Mouse (Mus musculus) MEL (cell line): Measurements from ENCODE around the gene Copg2. TPM values are rescaled to one million over a fixed set of nuclear protein-coding genes. Genes with fewer than 3 reads are reported as not detected.

ENCODE experiments used
- DNase-seq: peaks from one replicate; pipeline ENCODE4 v3.0.0; 2011; ENCODE audit warnings: low read depth, low spot score
- H3K27ac ChIP-seq: 2 replicates; pipeline ENCODE4 v1.5.1; 2012; ENCODE audit warnings: low read depth, mild to moderate bottlenecking, control low read depth, low read length, moderate library complexity; ENCODE audit not compliant: control insufficient read depth
- H3K27me3 ChIP-seq, 2 experiments: fragments of 150-350 bp in 1 of 2; sonication (generic) in 1 of 2; 2 replicates each; pipeline ENCODE4 v1.6.1; 2012; ENCODE audit warnings: low read length in 2 of 2, mild to moderate bottlenecking in 2 of 2, improper control_type of control experiment in 1 of 2, moderate library complexity in 1 of 2; ENCODE audit not compliant: insufficient read depth in 2 of 2, control insufficient read depth in 1 of 2
- H3K36me3 ChIP-seq, 2 experiments: 2 replicates each; pipeline ENCODE4 v1.6.1; 2012 to 2014; ENCODE audit warnings: low read length in 2 of 2, improper control_type of control experiment in 1 of 2, inconsistent platforms in 1 of 2, mild to moderate bottlenecking in 1 of 2; ENCODE audit not compliant: insufficient read depth in 2 of 2, control insufficient read depth in 1 of 2
- H3K4me1 ChIP-seq, 2 experiments: fragments of 150-350 bp in 1 of 2; sonication (generic) in 1 of 2; 2 replicates each; pipeline ENCODE4 v1.6.1; 2012; ENCODE audit warnings: low read length in 2 of 2, improper control_type of control experiment in 1 of 2, mild to moderate bottlenecking in 1 of 2; ENCODE audit not compliant: insufficient read depth in 2 of 2, control insufficient read depth in 1 of 2
- H3K4me3 ChIP-seq, 2 experiments: fragments of 150-350 bp in 1 of 2; sonication (generic) in 1 of 2; 2 replicates each; pipeline ENCODE4 v1.5.1; 2012; ENCODE audit warnings: low read depth in 2 of 2, low read length in 2 of 2, mild to moderate bottlenecking in 2 of 2, moderate library complexity in 2 of 2, control low read depth in 1 of 2, improper control_type of control experiment in 1 of 2; ENCODE audit not compliant: control insufficient read depth in 1 of 2, insufficient read depth in 1 of 2
- H3K79me2 ChIP-seq: 2 replicates; pipeline ENCODE4 v1.6.1; 2012; ENCODE audit warnings: mild to moderate bottlenecking, low read length, moderate library complexity; ENCODE audit not compliant: control insufficient read depth, poor library complexity, insufficient read depth
- H3K9ac ChIP-seq: 2 replicates; pipeline ENCODE4 v1.6.1; 2012; ENCODE audit warnings: low read depth, mild to moderate bottlenecking, control low read depth, low read length, moderate library complexity; ENCODE audit not compliant: control insufficient read depth, poor library complexity, severe bottlenecking
- H3K9me3 ChIP-seq: fragments of 150-350 bp; sonication (generic); replicated peaks from 2 replicates; pipeline ENCODE4 v1.6.1; 2012; ENCODE audit warnings: mild to moderate bottlenecking, low read length, improper control_type of control experiment, moderate library complexity; ENCODE audit not compliant: insufficient read depth
- CHD2 ChIP-seq: IDR thresholded peaks from 2 replicates; pipeline ENCODE4 v1.6.1; 2011; ENCODE audit warnings: low read length, improper control_type of control experiment
- ELF1 ChIP-seq: IDR thresholded peaks from 2 replicates; pipeline ENCODE4 v1.6.1; 2014; ENCODE audit warnings: low read depth, mild to moderate bottlenecking, inconsistent platforms, low read length, improper control_type of control experiment, moderate library complexity
- GABPA ChIP-seq: IDR thresholded peaks from 2 replicates; pipeline ENCODE4 v1.6.1; 2012; ENCODE audit warnings: low read depth, mild to moderate bottlenecking, inconsistent platforms, low read length, improper control_type of control experiment, moderate library complexity
- GATA1 ChIP-seq: IDR thresholded peaks from 2 replicates; pipeline ENCODE4 v1.6.1; 2011; ENCODE audit warnings: low read depth, low read length, improper control_type of control experiment
- HCFC1 ChIP-seq: IDR thresholded peaks from 2 replicates; pipeline ENCODE4 v1.6.1; 2012; ENCODE audit warnings: low read depth, mild to moderate bottlenecking, inconsistent platforms, low read length, improper control_type of control experiment, moderate library complexity
- JUND ChIP-seq: IDR thresholded peaks from 2 replicates; pipeline ENCODE4 v1.6.1; 2011; ENCODE audit warnings: low read depth, mild to moderate bottlenecking, improper control_type of control experiment, low read length
- KAT2A ChIP-seq: conservative IDR thresholded peaks from 2 replicates; pipeline ENCODE4 v1.6.1; 2012; ENCODE audit warnings: low read depth, low read length, improper control_type of control experiment, inconsistent platforms
- MAFK ChIP-seq: IDR thresholded peaks from 2 replicates; pipeline ENCODE4 v1.6.1; 2011; ENCODE audit warnings: low read depth, mild to moderate bottlenecking, low read length, improper control_type of control experiment, borderline replicate concordance
- MAX ChIP-seq: IDR thresholded peaks from 2 replicates; pipeline ENCODE4 v1.6.1; 2011; ENCODE audit warnings: low read length, improper control_type of control experiment
- MYB ChIP-seq: IDR thresholded peaks from 2 replicates; pipeline ENCODE4 v1.6.1; 2011; ENCODE audit warnings: mild to moderate bottlenecking, low read depth, low read length, improper control_type of control experiment
- NELFE ChIP-seq: IDR thresholded peaks from 2 replicates; pipeline ENCODE4 v1.6.1; 2011; ENCODE audit warnings: low read depth, low read length, improper control_type of control experiment
- POLR2A ChIP-seq, 2 experiments: IDR thresholded peaks; 2 replicates each; pipeline ENCODE4 v1.6.1; 2011 to 2012; ENCODE audit warnings: low read length in 2 of 2, mild to moderate bottlenecking in 2 of 2, control low read depth in 1 of 2, improper control_type of control experiment in 1 of 2, low read depth in 1 of 2, moderate library complexity in 1 of 2; ENCODE audit not compliant: control insufficient read depth in 1 of 2, insufficient read depth in 1 of 2, poor library complexity in 1 of 2
- POLR2AphosphoS2 ChIP-seq: IDR thresholded peaks from 2 replicates; pipeline ENCODE4 v1.6.1; 2011; ENCODE audit warnings: low read length, improper control_type of control experiment
- POLR2AphosphoS5 ChIP-seq: IDR thresholded peaks from 2 replicates; pipeline ENCODE4 v1.6.1; 2012; ENCODE audit warnings: low read depth, borderline replicate concordance, mild to moderate bottlenecking, inconsistent platforms, low read length, moderate library complexity, mixed read lengths
- RAD21 ChIP-seq: IDR thresholded peaks from 2 replicates; pipeline ENCODE4 v1.6.1; 2011; ENCODE audit warnings: mild to moderate bottlenecking, low read depth, low read length, improper control_type of control experiment
- SIN3A ChIP-seq: IDR thresholded peaks from 2 replicates; pipeline ENCODE4 v1.6.1; 2012; ENCODE audit warnings: low read length, improper control_type of control experiment, inconsistent platforms
- SMC3 ChIP-seq: IDR thresholded peaks from 2 replicates; pipeline ENCODE4 v1.6.1; 2011; ENCODE audit warnings: low read depth, low read length, improper control_type of control experiment
- TBP ChIP-seq: IDR thresholded peaks from 2 replicates; pipeline ENCODE4 v1.8.0; 2011; ENCODE audit warnings: low read depth, low read length, improper control_type of control experiment
- TCF12 ChIP-seq: IDR thresholded peaks from 2 replicates; pipeline ENCODE4 v1.6.1; 2014; ENCODE audit warnings: low read depth, mild to moderate bottlenecking, inconsistent platforms, low read length, improper control_type of control experiment, moderate library complexity
- ZKSCAN1 ChIP-seq: IDR thresholded peaks from 2 replicates; pipeline ENCODE4 v1.6.1; 2012; ENCODE audit warnings: low read depth, mild to moderate bottlenecking, inconsistent platforms, low read length, improper control_type of control experiment, moderate library complexity
- polyA plus RNA-seq, 2 experiments: library from polyadenylated mRNA; stranded (reverse) in 1 of 2; unstranded in 1 of 2; fragments of >175 nt in 1 of 2; fragments of >200 nt in 1 of 2; gene quantifications; 2 replicates each; pipeline versions ENCODE4 v1.2.1 to v1.2.4; 2012; ENCODE audit warnings: low replicate concordance in 2 of 2, low read depth in 1 of 2; ENCODE audit not compliant: insufficient read length in 2 of 2, insufficient read depth in 1 of 2, missing spikeins in 1 of 2
- total RNA-seq: library from RNA; depleted of rRNA; stranded (reverse); fragments of 300-350 nt; gene quantifications from 2 replicates; pipeline ENCODE4 v1.2.3, GENCODE M21; 2012

The Copg2 gene
- total and polyA plus RNA-seq, 3 experiments, result 14.8 to 20.3 TPM; not detected in 1

DNA sequence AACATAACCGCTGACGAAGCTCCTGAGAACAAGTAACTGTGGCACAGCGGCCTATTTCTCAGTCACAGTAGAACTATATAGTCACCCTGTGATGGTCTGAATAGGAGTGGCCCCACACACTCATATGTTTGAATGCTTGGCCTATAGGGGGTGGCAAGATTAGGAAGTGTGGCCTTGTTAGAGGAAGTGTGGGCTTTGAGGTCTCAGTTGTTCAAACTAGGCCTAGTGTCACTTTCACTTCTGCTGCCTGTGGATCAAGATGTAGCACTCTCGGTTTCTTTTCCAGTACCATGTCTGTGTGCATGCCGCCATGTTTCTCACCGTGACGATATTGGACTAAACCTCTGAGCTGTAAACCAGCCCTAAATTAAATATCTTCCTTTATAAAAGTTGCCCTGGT is 40.6 kb downstream of the Copg2 start:
- no peaks in the 10 kb centered on the region for H3K9me3 ChIP-seq
- no peaks in the 10 kb centered on the region for H3K79me2 ChIP-seq
- no peak overlapping the region for H3K9ac ChIP-seq
- no peaks in the 10 kb centered on the region for H3K36me3 ChIP-seq
- H3K4me1 ChIP-seq, result no peaks in the 10 kb centered on the region
- H3K4me3 ChIP-seq, result no peak overlapping the region
- H3K27ac ChIP-seq, result no peak overlapping the region
- peak; percentile 15 for DNase-seq
- no peaks in the 10 kb centered on the region for H3K27me3 ChIP-seq
- TF ChIP-seq RAD21, result no peak
- TF ChIP-seq SIN3A, result no peak
- TF ChIP-seq MAX, result no peak
- no peak for TF ChIP-seq TCF12
- no peak for TF ChIP-seq GATA1
- TF ChIP-seq POLR2AphosphoS5, result no peak

DNA sequence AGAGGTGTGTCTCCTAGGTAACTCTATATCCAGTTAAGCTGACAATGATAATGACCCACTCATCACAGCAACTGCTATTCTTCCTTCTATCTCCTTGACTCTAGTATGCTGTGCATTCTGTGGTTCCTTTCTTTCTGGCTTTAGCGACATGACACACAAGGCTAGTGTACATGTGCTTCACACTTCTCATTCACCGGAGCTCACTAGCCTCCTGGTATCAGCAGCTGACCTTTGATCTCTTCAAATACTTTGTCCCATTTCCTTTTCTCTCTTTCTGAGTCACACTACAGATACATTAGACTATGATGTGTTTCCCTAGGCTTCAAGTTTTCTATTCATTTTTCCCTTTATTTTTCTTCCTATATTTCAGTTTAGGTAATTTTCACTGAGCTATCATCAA is 41.4 kb downstream of the Copg2 start:
- no peaks in the 10 kb centered on the region for H3K36me3 ChIP-seq
- H3K4me3 ChIP-seq, result no peak overlapping the region
- no peaks in the 10 kb centered on the region for H3K4me1 ChIP-seq
- no peak for DNase-seq
- TF ChIP-seq KAT2A (no peak), NELFE (no peak), GABPA (no peak), SMC3 (no peak), POLR2A (IDR thresholded peaks at IDR 0.05; ENCODE audit: control insufficient read depth in 1 of 2, insufficient read depth in 1 of 2, low read depth in 1 of 2, low read length in 2 of 2, poor library complexity in 1 of 2) (no peak), POLR2AphosphoS2 (no peak), ELF1 (no peak), JUND (no peak), TCF12 (no peak), ZKSCAN1 (no peak), CHD2 (no peak), HCFC1 (no peak), TBP (no peak), SIN3A (no peak), MAX (no peak), MAFK (no peak), MYB (no peak)
- H3K27me3 ChIP-seq, result no peaks in the 10 kb centered on the region
- no peaks in the 10 kb centered on the region for H3K79me2 ChIP-seq
- no peak overlapping the region for H3K9ac ChIP-seq
- no peak overlapping the region for H3K27ac ChIP-seq
- no peaks in the 10 kb centered on the region for H3K9me3 ChIP-seq
